Mouse (Mus musculus) heart, postnatal 0 days (tissue): ENCODE data around the gene Nutf2. TPM values are rescaled to one million over a fixed set of nuclear protein-coding genes. Genes with fewer than 3 reads are reported as not detected.

Source experiments
- ATAC-seq: fragments of 200-750 bp; cut with Nextera tagmentation; 2 replicates; pipeline ENCODE4 v1.8.0; 2017; ENCODE audit warnings: low read depth, moderate number of reproducible peaks, moderate library complexity; ENCODE audit not compliant: insufficient read depth
- DNase-seq: peaks from one replicate; pipeline ENCODE4 v3.0.0-alpha.2; 2016; ENCODE audit warnings: low spot score
- H3K27ac ChIP-seq: fragments of 300-500 bp; sonication (generic); 2 replicates; pipeline ENCODE4 v1.5.1; 2014; ENCODE audit warnings: low read depth, mild to moderate bottlenecking
- H3K27me3 ChIP-seq: fragments of 300-500 bp; sonication (generic); 2 replicates; pipeline ENCODE4 v1.6.1; 2014; ENCODE audit warnings: low read length, mixed read lengths; ENCODE audit not compliant: control insufficient read depth, insufficient read depth
- H3K36me3 ChIP-seq: fragments of 300-500 bp; sonication (generic); replicated peaks from 2 replicates; pipeline ENCODE4 v1.6.1; 2014; ENCODE audit warnings: low read length, mixed read lengths; ENCODE audit not compliant: control insufficient read depth, insufficient read depth
- H3K4me1 ChIP-seq: fragments of 300-500 bp; sonication (generic); 2 replicates; pipeline ENCODE4 v1.6.1; 2014; ENCODE audit warnings: antibody characterized with exemption; ENCODE audit not compliant: control insufficient read depth, insufficient read depth
- H3K4me2 ChIP-seq: fragments of 300-500 bp; sonication (generic); 2 replicates; pipeline ENCODE4 v1.6.1; 2014; ENCODE audit warnings: low read depth, mild to moderate bottlenecking, low read length, moderate library complexity
- H3K4me3 ChIP-seq: fragments of 300-500 bp; sonication (generic); 2 replicates; pipeline ENCODE4 v1.5.1; 2014; ENCODE audit warnings: low read depth, low read length
- H3K9ac ChIP-seq: fragments of 300-500 bp; sonication (generic); replicated peaks from 2 replicates; pipeline ENCODE4 v1.6.1; 2014; ENCODE audit warnings: low read depth, low read length, mixed read lengths
- H3K9me3 ChIP-seq: fragments of 300-500 bp; sonication (generic); replicated peaks from 2 replicates; pipeline ENCODE4 v1.6.1; 2016; ENCODE audit warnings: low read length; ENCODE audit not compliant: control insufficient read depth
- CTCF ChIP-seq: IDR thresholded peaks from 2 replicates; pipeline ENCODE4 v1.5.1; 2016; ENCODE audit warnings: antibody characterized with exemption, control low read depth, low read depth
- EP300 ChIP-seq: IDR thresholded peaks from 2 replicates; pipeline ENCODE4 v1.6.1; 2016; ENCODE audit warnings: antibody characterized with exemption, low read depth
- WGBS: fragments of 180-500 bp; shearing (Covaris S2); extraction: QIAGEN DNeasy Blood & Tissue Kit; methylation state at CpG from one replicate; pipeline ENCODE4 v1.1.7; 2014; 5-methylcytosine and 5-hydroxymethylcytosine counted together
- polyA plus RNA-seq: library from polyadenylated mRNA; unstranded; fragments of >200 nt; fragmentation: Nextera tagmentation; extraction: Ambion mirVana; gene quantifications from 2 replicates; pipeline ENCODE4 v1.2.1, GENCODE M21; 2015
- total RNA-seq: library from RNA; depleted of rRNA; stranded (reverse); fragments of >200 nt; gene quantifications from 2 replicates; pipeline ENCODE4 v1.2.3, GENCODE M21; 2014; ENCODE audit warnings: low replicate concordance

Gene Nutf2
- total and polyA plus RNA-seq, 2 experiments from 2014 or later = 38.0 to 135 TPM

DNA sequence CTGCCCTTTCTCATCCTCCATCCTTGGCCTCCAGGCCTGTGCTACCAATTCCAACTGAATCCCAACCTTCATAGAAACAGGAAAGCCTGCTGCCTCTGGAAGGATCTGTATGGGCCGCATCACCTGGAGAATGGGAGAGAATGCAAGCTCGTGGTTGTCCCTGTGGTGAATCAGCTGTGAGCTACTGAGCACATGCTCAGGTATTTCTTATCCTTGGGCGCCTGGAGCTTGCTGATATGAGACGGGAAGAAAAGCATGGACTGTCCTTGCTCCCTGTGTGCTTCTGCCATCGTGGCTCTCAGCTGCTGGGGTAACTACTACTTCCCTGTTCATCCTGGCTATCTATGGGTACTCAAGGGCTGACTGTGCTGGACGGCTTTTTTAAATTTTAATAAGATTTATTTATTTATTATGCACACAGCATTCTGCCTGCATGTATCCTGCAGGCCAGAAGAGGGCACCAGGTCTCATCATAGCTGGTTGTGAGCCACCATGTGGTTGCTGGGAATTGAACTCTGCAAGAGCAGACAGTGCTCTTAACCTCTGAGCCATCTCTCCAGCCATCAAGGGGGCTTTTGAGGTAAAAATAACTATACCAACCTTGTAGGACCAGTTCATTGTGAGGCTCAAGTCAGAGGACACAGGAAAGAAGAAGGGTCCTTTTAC lies 6.1 kb downstream of the Nutf2 start:
- H3K9ac ChIP-seq = no peak overlapping the region
- ATAC-seq (no peak), DNase-seq (no peak)
- no peak overlapping the region for H3K27ac ChIP-seq
- H3K4me2 ChIP-seq = no peak overlapping the region
- 70% methylated on average over 6 of the region's 6 CpGs for WGBS
- no peak for TF ChIP-seq EP300
- peak; percentile 27; the same call in 1 of the 2 replicates for TF ChIP-seq CTCF
- H3K4me1 ChIP-seq = peaks cover 12% of the 10 kb centered on the region
- H3K27me3 ChIP-seq = no peaks in the 10 kb centered on the region
- peaks cover 37% of the 10 kb centered on the region for H3K36me3 ChIP-seq
- no peak overlapping the region for H3K4me3 ChIP-seq
- H3K9me3 ChIP-seq = no peaks in the 10 kb centered on the region

DNA sequence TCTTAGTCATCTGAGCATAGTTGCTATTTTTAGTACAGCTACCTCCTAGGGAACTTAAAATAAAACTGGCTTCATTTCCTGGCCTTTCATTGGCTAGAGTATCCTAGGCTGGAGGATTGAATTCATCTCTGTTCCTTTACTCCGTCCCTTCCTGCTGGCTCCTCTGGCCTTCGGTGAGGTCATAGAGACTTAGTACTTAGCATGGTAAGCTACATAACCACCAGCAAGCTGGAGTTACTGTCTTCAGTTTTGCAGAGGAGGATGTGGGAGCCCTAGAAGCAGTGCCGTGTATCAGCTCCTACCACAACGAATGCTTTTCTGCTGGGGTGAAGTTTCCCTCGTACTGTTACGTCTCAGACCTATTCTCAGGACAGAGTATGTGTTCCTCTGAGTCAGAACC lies 13.9 kb downstream of the Nutf2 start:
- Histone ChIP-seq H3K9ac (peak overlapping the region; percentile 8; the same call in 1 of the 2 replicates), H3K27me3 (no peaks in the 10 kb centered on the region), H3K4me1 (peaks cover 31% of the 10 kb centered on the region), H3K36me3 (peaks cover 46% of the 10 kb centered on the region), H3K4me2 (peak overlapping the region; percentile 40), H3K4me3 (no peak overlapping the region), H3K9me3 (no peaks in the 10 kb centered on the region), H3K27ac (peak overlapping the region; percentile 91)
- ATAC-seq (peak; percentile 92), DNase-seq (peak; percentile 85)
- no peak for TF ChIP-seq CTCF
- no peak for TF ChIP-seq EP300
- WGBS = 25% methylated on average over 6 of the region's 6 CpGs

DNA sequence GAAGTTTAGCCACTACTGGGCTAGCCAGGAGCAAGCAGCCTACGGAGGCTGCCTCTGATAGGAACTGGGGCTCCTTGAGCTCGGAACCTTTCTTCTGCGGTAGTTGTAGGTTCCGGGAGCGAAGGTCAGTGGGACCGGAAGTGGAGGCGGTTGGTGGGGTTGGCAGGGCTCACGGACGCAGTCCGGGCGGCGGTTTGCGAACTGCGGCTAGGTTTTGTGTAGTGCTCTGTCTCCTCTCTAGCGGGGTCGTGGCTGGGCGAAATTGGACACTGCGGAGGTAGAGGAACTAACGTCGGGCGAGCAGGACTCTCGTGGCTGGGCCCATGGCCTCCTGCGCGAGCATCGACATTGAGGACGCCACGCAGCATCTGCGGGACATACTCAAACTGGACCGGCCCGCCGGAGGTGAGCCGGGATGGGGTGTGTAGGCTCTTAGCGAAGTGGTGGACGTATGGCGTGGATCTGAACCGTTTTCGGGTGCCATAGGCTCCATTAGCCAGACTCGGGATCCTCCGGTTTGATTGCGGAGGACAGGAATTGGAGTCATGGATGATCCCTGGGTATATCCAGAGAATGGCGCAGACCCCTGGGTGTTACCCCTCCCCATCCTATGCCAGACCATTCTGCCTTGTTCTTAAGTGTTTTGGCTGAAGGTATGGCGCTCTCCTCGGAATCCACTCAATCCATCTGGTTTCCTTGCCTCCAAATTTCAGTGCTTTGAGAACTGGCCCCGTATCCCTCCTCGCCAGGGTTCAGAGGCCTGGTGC lies 20.6 kb downstream of the Nutf2 start, which contains the start of gene Edc4:
Gene Edc4 (plus strand): TSS at position 128 of the 767 bp plus-strand sequence.
- Histone ChIP-seq H3K27me3 (no peaks in the 10 kb centered on the region), H3K9me3 (no peaks in the 10 kb centered on the region), H3K4me2 (peak within 1 kb of the TSS; percentile 91), H3K4me1 (peaks cover 8% of the 10 kb centered on the region), H3K27ac (peak within 1 kb of the TSS; percentile 75), H3K4me3 (peak within 1 kb of the TSS; percentile 87), H3K9ac (peak within 1 kb of the TSS; percentile 89), H3K36me3 (peaks cover 59% of the 10 kb centered on the region)
- DNase-seq (peak; percentile 64), ATAC-seq (peak; percentile 82)
- no peak for TF ChIP-seq CTCF
- no peak for TF ChIP-seq EP300
- under 1% methylated on average over 45 of the region's 45 CpGs for WGBS

DNA sequence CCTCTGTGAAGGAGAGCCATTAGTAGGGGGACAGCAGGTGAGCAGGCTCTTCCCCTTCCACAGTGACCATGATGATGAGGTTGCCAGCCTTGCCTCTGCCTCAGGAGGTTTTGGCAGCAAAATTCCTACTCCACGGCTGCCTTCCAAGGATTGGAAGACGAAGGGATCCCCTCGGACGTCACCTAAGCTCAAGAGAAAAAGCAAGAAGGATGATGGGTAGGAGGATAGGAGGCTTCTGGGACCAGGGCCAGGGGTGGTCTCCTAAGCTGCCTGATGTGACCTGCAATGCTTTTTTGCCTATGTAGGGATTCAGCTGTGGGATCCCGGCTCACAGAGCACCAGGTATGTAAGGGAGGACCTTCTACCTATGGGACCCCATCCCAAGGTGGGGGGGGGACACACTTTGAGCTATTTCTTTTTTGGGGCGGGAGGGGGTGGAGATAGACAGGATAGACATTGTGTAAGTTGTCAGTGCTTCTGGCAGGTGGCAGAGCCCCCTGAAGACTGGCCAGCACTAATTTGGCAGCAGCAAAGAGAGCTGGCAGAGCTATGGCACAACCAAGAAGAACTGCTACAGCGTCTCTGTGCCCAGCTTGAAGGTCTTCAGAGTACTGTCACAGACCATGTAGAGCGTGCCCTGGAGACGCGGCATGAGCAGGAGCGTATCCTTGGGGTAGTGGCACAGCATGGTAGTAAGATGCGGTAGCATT lies 29.5 kb downstream of the Nutf2 start:
- Histone ChIP-seq H3K4me3 (no peak overlapping the region), H3K36me3 (peaks cover 79% of the 10 kb centered on the region), H3K9ac (no peak overlapping the region), H3K27me3 (no peaks in the 10 kb centered on the region), H3K9me3 (no peaks in the 10 kb centered on the region), H3K27ac (no peak overlapping the region), H3K4me2 (no peak overlapping the region), H3K4me1 (no peaks in the 10 kb centered on the region)
- DNase-seq = no peak
- ATAC-seq = no peak
- no peak for TF ChIP-seq CTCF
- no peak for TF ChIP-seq EP300
- WGBS = 97% methylated on average over 12 of the region's 12 CpGs

DNA sequence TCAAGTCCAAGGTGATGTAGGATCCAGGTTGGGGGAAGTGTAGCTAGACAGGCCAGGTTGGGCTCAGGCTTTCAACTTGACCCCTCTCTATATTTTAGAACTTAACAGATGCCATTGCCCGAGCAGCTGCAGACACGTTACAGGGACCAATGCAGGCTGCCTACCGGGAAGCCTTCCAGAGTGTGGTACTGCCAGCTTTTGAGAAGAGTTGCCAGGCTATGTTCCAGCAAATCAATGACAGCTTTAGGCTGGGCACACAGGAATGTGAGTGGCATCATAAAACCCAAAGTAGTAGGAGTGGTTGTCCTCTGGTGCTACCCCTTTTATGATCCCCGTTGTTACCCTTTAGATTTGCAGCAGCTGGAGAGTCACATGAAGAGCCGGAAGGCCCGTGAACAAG lies 30.5 kb downstream of the Nutf2 start:
- TF ChIP-seq CTCF (no peak), EP300 (no peak)
- ATAC-seq = no peak
- Histone ChIP-seq H3K27me3 (no peaks in the 10 kb centered on the region), H3K9me3 (no peaks in the 10 kb centered on the region), H3K36me3 (peaks cover 69% of the 10 kb centered on the region), H3K4me3 (no peak overlapping the region), H3K4me2 (no peak overlapping the region), H3K27ac (no peak overlapping the region), H3K9ac (no peak overlapping the region), H3K4me1 (no peaks in the 10 kb centered on the region)
- DNase-seq = no peak
- 89% methylated on average over 6 of the region's 6 CpGs for WGBS
